Mouse (Mus musculus) midbrain, embryonic 14.5 days (tissue): ENCODE measurements around the gene Nmt2. TPM values are rescaled to one million over a fixed set of nuclear protein-coding genes. Genes with fewer than 3 reads are reported as not detected.

Source experiments
- ATAC-seq: fragments of 200-750 bp; cut with Nextera tagmentation; 2 replicates; pipeline ENCODE4 v1.8.0; 2017; ENCODE audit warnings: moderate number of reproducible peaks, moderate library complexity; ENCODE audit not compliant: low FRiP score, low TSS enrichment
- DNase-seq: peaks from one replicate; pipeline ENCODE4 v3.0.0-alpha.2; 2015
- H3K27ac ChIP-seq: fragments of 300-500 bp; sonication (generic); replicated peaks from 2 replicates; pipeline ENCODE4 v1.5.1; 2014; ENCODE audit warnings: mild to moderate bottlenecking, low read depth, low read length, moderate library complexity
- H3K27me3 ChIP-seq: fragments of 300-500 bp; sonication (generic); 2 replicates; pipeline ENCODE4 v1.6.1; 2014; ENCODE audit warnings: low read length, control low read depth, mixed read lengths; ENCODE audit not compliant: control insufficient read depth, insufficient read depth
- H3K36me3 ChIP-seq: fragments of 300-500 bp; sonication (generic); 2 replicates; pipeline ENCODE4 v1.6.1; 2014; ENCODE audit warnings: low read length, control low read depth; ENCODE audit not compliant: control insufficient read depth, insufficient read depth
- H3K4me1 ChIP-seq: fragments of 300-500 bp; sonication (generic); 2 replicates; pipeline ENCODE4 v1.6.1; 2014; ENCODE audit warnings: mild to moderate bottlenecking, antibody characterized with exemption, low read length, control low read depth; ENCODE audit not compliant: control insufficient read depth, insufficient read depth
- H3K4me2 ChIP-seq: fragments of 300-500 bp; sonication (generic); 2 replicates; pipeline ENCODE4 v1.6.1; 2014; ENCODE audit warnings: mild to moderate bottlenecking, low read length, moderate library complexity
- H3K4me3 ChIP-seq: fragments of 300-500 bp; sonication (generic); replicated peaks from 2 replicates; pipeline ENCODE4 v1.5.1; 2014; ENCODE audit warnings: low read depth, low read length
- H3K9ac ChIP-seq: fragments of 300-500 bp; sonication (generic); replicated peaks from 2 replicates; pipeline ENCODE4 v1.6.1; 2014; ENCODE audit warnings: mild to moderate bottlenecking, low read length, moderate library complexity
- H3K9me3 ChIP-seq: fragments of 300-500 bp; sonication (generic); 2 replicates; pipeline ENCODE4 v1.6.1; 2016; ENCODE audit warnings: low read length, control low read depth, mixed read lengths; ENCODE audit not compliant: control insufficient read depth
- WGBS: fragments of 180-500 bp; shearing (Covaris S2); extraction: QIAGEN DNeasy Blood & Tissue Kit; methylation state at CpG from one replicate; pipeline ENCODE4 v1.1.7; 2014; 5-methylcytosine and 5-hydroxymethylcytosine counted together
- polyA plus RNA-seq: library from polyadenylated mRNA; unstranded; fragments of >200 nt; fragmentation: Nextera tagmentation; extraction: Ambion mirVana; gene quantifications from 2 replicates; pipeline ENCODE4 v1.2.1, GENCODE M21; 2014

The Nmt2 gene
- polyA plus RNA-seq, 1 experiment from 2014 or later: 112 TPM

- no peak overlapping the region for H3K4me2 ChIP-seq
- H3K27ac ChIP-seq: no peak overlapping the region
- no peaks in the 10 kb centered on the region for H3K27me3 ChIP-seq
- DNase-seq (peak; percentile 62), ATAC-seq (no peak)
- WGBS: 33% methylated on average over 4 of the region's 4 CpGs
- H3K9ac ChIP-seq: no peak overlapping the region
- H3K9me3 ChIP-seq: no peaks in the 10 kb centered on the region
- H3K4me1 ChIP-seq: 0 out of 2 replicates have a peak, but pooled peaks cover 3% of the 10 kb centered on the region
- no peaks in the 10 kb centered on the region for H3K36me3 ChIP-seq
- no peak overlapping the region for H3K4me3 ChIP-seq
Measured at GRCm38 (mm10) chr2:3365127-3365526, 81.1 kb downstream of the Nmt2 start.

Other genes with a start within 250 kb of the Nmt2 start
- gene Fam171a1, start 170.0 kb upstream of the Nmt2 start, polyA plus RNA-seq: 30.3 and 50.9 TPM in 2 replicates
- gene Rpp38, start 48.4 kb downstream of the Nmt2 start, polyA plus RNA-seq: 14.0 and 14.5 TPM in 2 replicates
- 2.9 and 4.2 TPM in 2 replicates for gene Acbd7, start 52.0 kb downstream of the Nmt2 start, polyA plus RNA-seq
- gene Olah, start 113.0 kb downstream of the Nmt2 start, polyA plus RNA-seq: not detected in 2 replicates
- gene Meig1, start 138.4 kb downstream of the Nmt2 start, polyA plus RNA-seq: 3.2 and 4.2 TPM in 2 replicates
- 7.2 and 9.6 TPM in 2 replicates for gene Dclre1c, start 139.9 kb downstream of the Nmt2 start, polyA plus RNA-seq
- 9.3 and 13.4 TPM in 2 replicates for gene Suv39h2, start 190.8 kb downstream of the Nmt2 start, polyA plus RNA-seq
- gene Gm45902, start 228.6 kb downstream of the Nmt2 start, polyA plus RNA-seq: 6.5 and 8.5 TPM in 2 replicates
- gene Hspa14, start 228.6 kb downstream of the Nmt2 start, polyA plus RNA-seq: 56.2 and 70.6 TPM in 2 replicates
- 0.07 and 0.20 TPM in 2 replicates for gene Cdnf, start 228.8 kb downstream of the Nmt2 start, polyA plus RNA-seq